Mouse (Mus musculus) CH12.LX (cell line): Measurements from ENCODE around the gene Sdhaf2. TPM values are rescaled to one million over a fixed set of nuclear protein-coding genes. Genes with fewer than 3 reads are reported as not detected.

ENCODE experiments used
- DNase-seq: peaks from one replicate; pipeline ENCODE4 v3.0.0-alpha.2; 2013; ENCODE audit errors: extremely low read depth
- H3K27ac ChIP-seq: 2 replicates; pipeline ENCODE4 v1.5.1; 2012; ENCODE audit warnings: low read depth, mild to moderate bottlenecking, control low read depth, moderate library complexity; ENCODE audit not compliant: insufficient read depth
- H3K27me3 ChIP-seq: replicated peaks from 2 replicates; pipeline ENCODE3; 2012; ENCODE audit warnings: inconsistent platforms
- H3K36me3 ChIP-seq, 2 experiments: replicated peaks in 1 of 2; 2 replicates each; pipeline versions ENCODE3 to v1.6.1; 2012; ENCODE audit warnings: inconsistent platforms in 1 of 2, low read length in 1 of 2, mild to moderate bottlenecking in 1 of 2, mixed read lengths in 1 of 2, moderate library complexity in 1 of 2; ENCODE audit not compliant: control insufficient read depth in 1 of 2, insufficient read depth in 1 of 2
- H3K4me1 ChIP-seq, 2 experiments: 2 replicates each; pipeline ENCODE4 v1.6.1; 2012; ENCODE audit warnings: inconsistent platforms in 1 of 2, moderate library complexity in 1 of 2; ENCODE audit not compliant: insufficient read depth in 2 of 2, control insufficient read depth in 1 of 2
- H3K4me2 ChIP-seq: 2 replicates; pipeline ENCODE4 v1.6.1; 2012; ENCODE audit warnings: low read depth, mild to moderate bottlenecking, control low read depth; ENCODE audit not compliant: poor library complexity, insufficient read depth, severe bottlenecking
- H3K4me3 ChIP-seq, 3 experiments: fragments of 150-350 bp in 1 of 3; sonication (generic) in 1 of 3; replicated peaks in 1 of 3; 2 replicates each; pipeline versions ENCODE3 to v1.5.1; 2011 to 2012; ENCODE audit warnings: low read depth in 2 of 3, low read length in 2 of 3, mild to moderate bottlenecking in 2 of 3, moderate library complexity in 2 of 3, control low read depth in 1 of 3, improper control_type of control experiment in 1 of 3, inconsistent platforms in 1 of 3, mixed read lengths in 1 of 3; ENCODE audit not compliant: poor library complexity in 1 of 3
- H3K79me2 ChIP-seq: replicated peaks from 2 replicates; pipeline ENCODE4 v1.6.1; 2012; ENCODE audit warnings: mild to moderate bottlenecking, moderate library complexity; ENCODE audit not compliant: control insufficient read depth, poor library complexity, insufficient read depth, severe bottlenecking; ENCODE audit errors: extremely low read depth
- H3K9ac ChIP-seq: 2 replicates; pipeline ENCODE4 v1.6.1; 2012; ENCODE audit warnings: low read depth, mild to moderate bottlenecking, control low read depth, moderate library complexity; ENCODE audit not compliant: insufficient read depth
- H3K9me3 ChIP-seq: replicated peaks from 2 replicates; pipeline ENCODE3; 2012; ENCODE audit warnings: low read length, inconsistent platforms, mixed read lengths
- BHLHE40 ChIP-seq: IDR thresholded peaks from 2 replicates; pipeline ENCODE4 v1.6.1; 2011; ENCODE audit warnings: mild to moderate bottlenecking, low read depth, low read length, improper control_type of control experiment
- CHD2 ChIP-seq: IDR thresholded peaks from 2 replicates; pipeline ENCODE4 v1.6.1; 2011; ENCODE audit warnings: low read length, improper control_type of control experiment
- CTCF ChIP-seq, 2 experiments: IDR thresholded peaks in 1 of 2; conservative IDR thresholded peaks in 1 of 2; 2 replicates each; pipeline ENCODE4 v1.5.1; 2011 to 2012; ENCODE audit warnings: low read depth in 2 of 2, low read length in 2 of 2, improper control_type of control experiment in 1 of 2, inconsistent platforms in 1 of 2, mild to moderate bottlenecking in 1 of 2, moderate library complexity in 1 of 2
- E2F4 ChIP-seq: IDR thresholded peaks from 2 replicates; pipeline ENCODE4 v1.6.1; 2011; ENCODE audit warnings: low read depth, low read length, improper control_type of control experiment; ENCODE audit not compliant: insufficient replicate concordance
- ELF1 ChIP-seq: IDR thresholded peaks from 2 replicates; pipeline ENCODE4 v1.6.1; 2014; ENCODE audit warnings: low read depth, mild to moderate bottlenecking, inconsistent platforms, low read length, improper control_type of control experiment
- EP300 ChIP-seq: IDR thresholded peaks from 2 replicates; pipeline ENCODE4 v1.6.1; 2011; ENCODE audit warnings: low read length, improper control_type of control experiment
- ETS1 ChIP-seq: conservative IDR thresholded peaks from 2 replicates; pipeline ENCODE4 v1.6.1; 2012; ENCODE audit warnings: low read depth, mild to moderate bottlenecking, inconsistent platforms, low read length, improper control_type of control experiment, moderate library complexity
- GABPA ChIP-seq: IDR thresholded peaks from 2 replicates; pipeline ENCODE4 v1.6.1; 2012; ENCODE audit warnings: low read depth, low read length, improper control_type of control experiment, inconsistent platforms; ENCODE audit not compliant: insufficient replicate concordance
- HCFC1 ChIP-seq: IDR thresholded peaks from 2 replicates; pipeline ENCODE4 v1.6.1; 2012; ENCODE audit warnings: low read depth, mild to moderate bottlenecking, inconsistent platforms, low read length, improper control_type of control experiment
- KAT2A ChIP-seq: IDR thresholded peaks from 2 replicates; pipeline ENCODE4 v1.6.1; 2012; ENCODE audit warnings: low read length, improper control_type of control experiment, inconsistent platforms; ENCODE audit not compliant: insufficient replicate concordance
- MAX ChIP-seq: IDR thresholded peaks from 2 replicates; pipeline ENCODE4 v1.6.1; 2011; ENCODE audit warnings: low read length, improper control_type of control experiment
- MEF2A ChIP-seq: IDR thresholded peaks from 2 replicates; pipeline ENCODE4 v1.6.1; 2014; ENCODE audit warnings: low read depth, mild to moderate bottlenecking, inconsistent platforms, low read length, improper control_type of control experiment, borderline replicate concordance
- MYC ChIP-seq: IDR thresholded peaks from 2 replicates; pipeline ENCODE4 v1.6.1; 2011; ENCODE audit warnings: low read depth, mild to moderate bottlenecking, improper control_type of control experiment, low read length
- NRF1 ChIP-seq: IDR thresholded peaks from 2 replicates; pipeline ENCODE4 v1.6.1; 2014; ENCODE audit warnings: low read depth, mild to moderate bottlenecking, inconsistent platforms, low read length, improper control_type of control experiment, moderate library complexity
- PAX5 ChIP-seq: IDR thresholded peaks from 2 replicates; pipeline ENCODE4 v1.6.1; 2012; ENCODE audit warnings: low read length, inconsistent platforms, mixed read lengths
- POLR2AphosphoS2 ChIP-seq: IDR thresholded peaks from 2 replicates; pipeline ENCODE4 v1.6.1; 2011; ENCODE audit warnings: low read depth, low read length, improper control_type of control experiment
- RAD21 ChIP-seq: IDR thresholded peaks from 2 replicates; pipeline ENCODE4 v1.6.1; 2011; ENCODE audit warnings: low read depth, mild to moderate bottlenecking, low read length, improper control_type of control experiment, moderate library complexity
- RCOR1 ChIP-seq: conservative IDR thresholded peaks from 2 replicates; pipeline ENCODE4 v1.6.1; 2012; ENCODE audit warnings: low read depth, mild to moderate bottlenecking, inconsistent platforms, low read length, improper control_type of control experiment
- TBP ChIP-seq: conservative IDR thresholded peaks from 2 replicates; pipeline ENCODE4 v1.6.1; 2011; ENCODE audit warnings: low read depth, low read length, improper control_type of control experiment
- TCF12 ChIP-seq: IDR thresholded peaks from 2 replicates; pipeline ENCODE4 v1.6.1; 2014; ENCODE audit warnings: low read depth, mild to moderate bottlenecking, inconsistent platforms, low read length, improper control_type of control experiment
- UBTF ChIP-seq: IDR thresholded peaks from 2 replicates; pipeline ENCODE4 v1.6.1; 2012; ENCODE audit warnings: low read depth, mild to moderate bottlenecking, inconsistent platforms, low read length, improper control_type of control experiment, moderate library complexity
- USF1 ChIP-seq: IDR thresholded peaks from 2 replicates; pipeline ENCODE4 v1.6.1; 2014; ENCODE audit warnings: low read depth, mild to moderate bottlenecking, inconsistent platforms, low read length, improper control_type of control experiment
- ZKSCAN1 ChIP-seq: IDR thresholded peaks from 2 replicates; pipeline ENCODE4 v1.6.1; 2012; ENCODE audit warnings: low read depth, inconsistent platforms, low read length, improper control_type of control experiment, borderline replicate concordance
- ZNF384 ChIP-seq: IDR thresholded peaks from 2 replicates; pipeline ENCODE4 v1.6.1; 2012; ENCODE audit warnings: low read depth, low read length, improper control_type of control experiment, inconsistent platforms
- dilution Hi-C: fragments of 300-500 bp; cut with MboI; formaldehyde crosslinking; loops from 2 replicates; pipeline ENCODE4 v1.14.3; 2020; ENCODE audit warnings: low sequenced_read_pairs; ENCODE audit not compliant: extremely low pct_unique_long_range_greater_than_20kb, extremely low pct_ligation_motif_present
- in situ Hi-C: fragments of 300-500 bp; cut with MboI; formaldehyde crosslinking; loops from 3 replicates; pipeline ENCODE4 v1.14.3; 2019; ENCODE audit warnings: low sequenced_read_pairs, low pct_ligation_motif_present, low pct_unique_long_range_greater_than_20kb, mixed read lengths
- polyA plus RNA-seq: library from polyadenylated mRNA; unstranded; fragments of >175 nt; gene quantifications from 2 replicates; pipeline ENCODE4 v1.2.1, GENCODE M21; 2012; ENCODE audit warnings: low read depth; ENCODE audit not compliant: insufficient read length
- total RNA-seq, 2 experiments: library from RNA; depleted of rRNA; stranded (reverse); fragments of 300-350 nt in 1 of 2; fragments of >200 nt in 1 of 2; gene quantifications; 2 replicates each; pipeline ENCODE4 v1.2.3; 2012 to 2014

The Sdhaf2 gene
- total and polyA plus RNA-seq, 3 experiments: 31.7 to 96.0 (median 57.3) TPM

- Histone ChIP-seq H3K27me3 (peaks cover 56% of the 10 kb centered on the region), H3K4me3 (no peak overlapping the region), H3K27ac (no peak overlapping the region), H3K4me1 (no peaks in the 10 kb centered on the region; a peak in 1 of 4 replicates)
- dilution Hi-C loops: no loop called here
- no peak for TF ChIP-seq CHD2
- TF ChIP-seq ZNF384: no peak
- TF ChIP-seq POLR2AphosphoS2: no peak
- no peak for TF ChIP-seq KAT2A
- TF ChIP-seq MYC: no peak
- no peak for TF ChIP-seq GABPA
- no peak for TF ChIP-seq RAD21
- no peak for TF ChIP-seq ZKSCAN1
- TF ChIP-seq PAX5: no peak
- TF ChIP-seq TBP: no peak
- TF ChIP-seq ETS1: no peak
- no peak for TF ChIP-seq ELF1
- no peak for TF ChIP-seq EP300
- TF ChIP-seq, all 38 proteins: peak for 0
- no peak for DNase-seq
- no peak overlapping the region for H3K9ac ChIP-seq
- H3K4me2 ChIP-seq: no peak overlapping the region
- in situ Hi-C loops: no loop called here
- peaks cover 11% of the 10 kb centered on the region for H3K9me3 ChIP-seq
- H3K36me3 ChIP-seq: no peaks in the 10 kb centered on the region
- H3K79me2 ChIP-seq: no peaks in the 10 kb centered on the region
These were observed 66.0 kb downstream of the Sdhaf2 start for GRCm38 (mm10) chr19:10459907-10460306.

GRCm38 (mm10) chr19:10458096-10458495 is 67.8 kb downstream of the Sdhaf2 start:
- Histone ChIP-seq H3K27me3 (peaks cover 56% of the 10 kb centered on the region), H3K36me3 (no peaks in the 10 kb centered on the region), H3K79me2 (no peaks in the 10 kb centered on the region), H3K4me2 (no peak overlapping the region), H3K4me1 (no peaks in the 10 kb centered on the region; a peak in 1 of 4 replicates), H3K27ac (no peak overlapping the region), H3K9ac (no peak overlapping the region), H3K9me3 (peaks cover 11% of the 10 kb centered on the region), H3K4me3 (no peak overlapping the region)
- no peak for TF ChIP-seq CHD2
- TF ChIP-seq RAD21: no peak
- no peak for TF ChIP-seq MYC
- no peak for TF ChIP-seq HCFC1
- TF ChIP-seq ZKSCAN1: no peak
- no peak for TF ChIP-seq BHLHE40
- no peak for TF ChIP-seq TCF12
- no peak for TF ChIP-seq MEF2A
- no peak for TF ChIP-seq MAX
- TF ChIP-seq USF1: no peak
- TF ChIP-seq KAT2A: no peak
- TF ChIP-seq CTCF (conservative IDR thresholded peaks at IDR 0.05 in 1 of 2, IDR thresholded peaks at IDR 0.05 in 1 of 2; ENCODE audit: low read depth in 2 of 2, low read length in 2 of 2): no peak
- TF ChIP-seq ELF1: no peak
- no peak for TF ChIP-seq PAX5
- no peak for TF ChIP-seq UBTF
- no peak for TF ChIP-seq ZNF384
- no peak for TF ChIP-seq RCOR1
- TF ChIP-seq E2F4: no peak
- no peak for TF ChIP-seq NRF1
- dilution Hi-C loops (no loop called here), in situ Hi-C loops (no loop called here)
- DNase-seq: no peak
